Mouse (Mus musculus): ENCODE results near the gene Gm13272.
"Not testable (repeated sequence)": the region's sequence is repeated elsewhere in the genome, so short reads cannot be mapped to it uniquely, and the experiment has no call there.

The Gm13272 gene

DNA sequence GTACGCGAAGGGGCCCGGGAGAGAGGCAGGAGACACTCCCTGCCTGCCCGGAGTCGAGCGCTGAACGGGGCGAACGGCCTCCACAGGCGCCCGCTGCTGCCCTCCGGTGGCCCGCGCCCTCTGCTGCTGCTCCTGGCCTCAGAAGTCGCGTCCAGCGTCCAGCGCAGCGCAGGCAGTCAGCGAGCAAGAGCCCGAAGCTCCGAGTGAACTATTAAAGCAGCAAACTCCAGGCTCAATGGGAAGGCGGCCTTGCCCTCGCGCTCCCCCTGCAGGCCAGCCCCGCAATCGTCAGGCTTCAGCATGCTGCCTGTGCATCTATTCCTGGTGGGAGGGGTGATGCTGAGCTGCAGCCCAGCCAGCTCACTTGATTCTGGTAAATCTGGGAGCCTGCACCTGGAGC, 5.8 kb downstream of the Gm13272 start, which contains the start of gene Gm13276:
TSS of gene Gm13276 (plus strand) at position 301 of the 400 bp plus-strand sequence.
- DNase-seq (ENCODE audit: low spot score): not testable (repeated sequence)

DNA sequence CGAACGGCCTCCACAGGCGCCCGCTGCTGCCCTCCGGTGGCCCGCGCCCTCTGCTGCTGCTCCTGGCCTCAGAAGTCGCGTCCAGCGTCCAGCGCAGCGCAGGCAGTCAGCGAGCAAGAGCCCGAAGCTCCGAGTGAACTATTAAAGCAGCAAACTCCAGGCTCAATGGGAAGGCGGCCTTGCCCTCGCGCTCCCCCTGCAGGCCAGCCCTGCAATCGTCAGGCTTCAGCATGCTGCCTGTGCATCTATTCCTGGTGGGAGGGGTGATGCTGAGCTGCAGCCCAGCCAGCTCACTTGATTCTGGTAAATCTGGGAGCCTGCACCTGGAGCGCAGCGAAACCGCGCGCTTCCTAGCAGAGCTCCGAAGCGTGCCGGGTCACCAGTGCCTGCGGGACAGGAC, 8.8 kb downstream of the Gm13272 start, which contains the start of gene Gm13277:
TSS of gene Gm13277 (plus strand) at position 231 of the 400 bp plus-strand sequence.
- DNase-seq (ENCODE audit: low spot score): peak; percentile 67

GRCm38 (mm10) chr4:88791250-88791649, 11.6 kb downstream of the Gm13272 start, which contains the start of gene Gm13278:
TSS of gene Gm13278 (plus strand) at chr4:88791550.
- DNase-seq (ENCODE audit: low spot score): not testable (repeated sequence)

DNA sequence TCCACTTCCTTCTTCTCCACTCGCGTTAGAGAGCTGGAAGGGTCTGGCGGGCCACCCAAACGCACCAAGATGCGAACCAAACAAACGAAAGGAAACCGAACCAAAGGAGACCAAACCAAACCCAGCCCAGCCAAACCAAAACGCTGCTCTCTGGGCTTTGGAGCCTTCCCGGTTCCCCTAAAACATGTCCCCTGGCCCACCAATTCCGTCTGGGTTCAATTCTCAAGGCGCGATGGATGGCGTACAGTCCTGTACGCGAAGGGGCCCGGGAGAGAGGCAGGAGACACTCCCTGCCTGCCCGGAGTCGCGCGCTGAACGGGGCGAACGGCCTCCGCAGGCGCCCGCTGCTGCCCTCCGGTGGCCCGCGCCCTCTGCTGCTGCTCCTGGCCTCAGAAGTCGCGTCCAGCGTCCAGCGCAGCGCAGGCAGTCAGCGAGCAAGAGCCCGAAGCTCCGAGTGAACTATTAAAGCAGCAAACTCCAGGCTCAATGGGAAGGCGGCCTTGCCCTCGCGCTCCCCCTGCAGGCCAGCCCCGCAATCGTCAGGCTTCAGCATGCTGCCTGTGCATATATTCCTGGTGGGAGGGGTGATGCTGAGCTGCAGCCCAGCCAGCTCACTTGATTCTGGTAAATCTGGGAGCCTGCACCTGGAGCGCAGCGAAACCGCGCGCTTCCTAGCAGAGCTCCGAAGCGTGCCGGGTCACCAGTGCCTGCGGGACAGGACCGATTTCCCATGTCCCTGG, 14.5 kb downstream of the Gm13272 start, which contains the start of gene Gm13275:
TSS of gene Gm13275 (plus strand) at position 552 of the 740 bp plus-strand sequence.
- DNase-seq (ENCODE audit: low spot score): peak; percentile 72

DNA sequence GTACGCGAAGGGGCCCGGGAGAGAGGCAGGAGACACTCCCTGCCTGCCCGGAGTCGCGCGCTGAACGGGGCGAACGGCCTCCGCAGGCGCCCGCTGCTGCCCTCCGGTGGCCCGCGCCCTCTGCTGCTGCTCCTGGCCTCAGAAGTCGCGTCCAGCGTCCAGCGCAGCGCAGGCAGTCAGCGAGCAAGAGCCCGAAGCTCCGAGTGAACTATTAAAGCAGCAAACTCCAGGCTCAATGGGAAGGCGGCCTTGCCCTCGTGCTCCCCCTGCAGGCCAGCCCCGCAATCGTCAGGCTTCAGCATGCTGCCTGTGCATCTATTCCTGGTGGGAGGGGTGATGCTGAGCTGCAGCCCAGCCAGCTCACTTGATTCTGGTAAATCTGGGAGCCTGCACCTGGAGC, 17.4 kb downstream of the Gm13272 start, which contains the start of gene Gm13279:
TSS of gene Gm13279 (plus strand) at position 301 of the 400 bp plus-strand sequence.
- DNase-seq (ENCODE audit: low spot score): not testable (repeated sequence)

DNA sequence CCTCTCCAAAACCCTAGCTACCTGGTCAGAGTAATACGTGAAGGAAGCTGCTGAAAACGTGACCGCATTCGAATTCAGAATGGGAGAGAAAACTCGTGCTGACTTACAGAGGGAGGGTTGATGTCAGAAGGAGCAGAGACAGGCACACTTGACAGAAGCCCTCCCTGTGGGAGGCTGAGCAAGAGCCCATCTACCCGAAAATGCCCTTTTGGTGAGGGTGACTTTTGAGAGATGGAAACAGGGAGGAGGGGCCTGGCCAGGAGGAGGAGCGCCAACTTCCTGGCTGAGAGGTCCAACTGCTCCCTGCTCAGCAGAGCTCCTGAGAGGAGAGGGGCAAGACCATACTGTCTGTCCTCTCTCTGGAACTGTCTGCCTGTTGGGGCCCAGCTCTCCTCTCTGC, 19.7 kb downstream of the Gm13272 start, which contains the start of gene Gm13285:
TSS of gene Gm13285 (plus strand) at position 301 of the 400 bp plus-strand sequence.
- not testable (repeated sequence) for DNase-seq (ENCODE audit: low spot score)

GRCm38 (mm10) chr4:88802954-88803353, 23.3 kb downstream of the Gm13272 start, which contains the start of gene Gm13287:
TSS of gene Gm13287 (plus strand) at chr4:88803254.
- DNase-seq (ENCODE audit: low spot score): not testable (repeated sequence)

GRCm38 (mm10) chr4:88805231-88805630, 25.6 kb downstream of the Gm13272 start, which contains the start of gene Gm13288:
TSS of gene Gm13288 (plus strand) at chr4:88805531.
- not testable (repeated sequence) for DNase-seq (ENCODE audit: low spot score)

GRCm38 (mm10) chr4:88805761-88806160, 26.1 kb downstream of the Gm13272 start:
- DNase-seq (ENCODE audit: low spot score): not testable (repeated sequence)

- DNase-seq (ENCODE audit: low spot score): no peak
These were observed 36.3 kb downstream of the Gm13272 start, which contains the start of gene Ifna7 for GRCm38 (mm10) chr4:88815928-88816327. TSS of gene Ifna7 (plus strand) at chr4:88816228.

GRCm38 (mm10) chr4:88819659-88820058, 40.0 kb downstream of the Gm13272 start, which contains the start of gene Ifna11:
TSS of gene Ifna11 (plus strand) at chr4:88819959.
- no peak for DNase-seq (ENCODE audit: low spot score)

GRCm38 (mm10) chr4:88822995-88823394, 43.3 kb downstream of the Gm13272 start:
- no peak for DNase-seq (ENCODE audit: low spot score)

DNA sequence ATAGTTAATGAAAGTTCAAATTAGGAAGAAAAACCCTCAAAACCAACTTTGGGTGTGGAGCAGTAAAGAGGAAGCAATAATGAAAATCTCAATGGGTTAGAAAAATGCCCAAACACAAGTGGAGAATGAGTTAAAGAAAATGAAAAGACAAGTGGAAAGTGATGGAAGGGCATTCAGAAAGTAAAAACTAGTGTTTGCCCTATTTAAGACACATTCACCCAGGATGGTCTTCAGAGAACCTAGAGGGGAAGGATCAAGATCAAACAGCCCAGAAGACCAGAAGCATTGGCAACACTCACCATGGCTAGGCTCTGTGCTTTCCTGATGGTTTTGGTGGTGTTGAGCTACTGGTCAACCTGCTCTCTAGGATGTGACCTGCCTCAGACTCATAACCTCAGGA, 47.5 kb downstream of the Gm13272 start, which contains the start of gene Ifna6:
TSS of gene Ifna6 (plus strand) at position 301 of the 400 bp plus-strand sequence.
- DNase-seq (ENCODE audit: low spot score): not testable (repeated sequence)

Data from layer of hippocampus, adult 11-12 months (tissue).